ENCODE assay signal across 32 mouse cellular contexts in genomic region chr9:99238276-99238675, GRCm38 (mm10). TPM values are rescaled to one million over a fixed set of nuclear protein-coding genes. Genes with fewer than 3 reads are reported as not detected.
"Had no signal": no experiment of that assay in that cellular context is flagged by ENCODE, and none has a peak within 500 bp of the region (broad histone marks: within the 10 kb centered on the region; RNA-seq: fewer than 3 reads in every experiment).

No protein-coding gene starts in this region.

- H3K27ac ChIP-seq: intestine, embryonic 15.5 days; kidney, postnatal 0 days; layer of hippocampus, adult 2 months; left cerebral cortex, adult 2 months; liver, embryonic 12.5 days; liver, embryonic 15.5 days; lung, embryonic 15.5 days had no signal

- H3K36me3 ChIP-seq: intestine, embryonic 15.5 days; liver, embryonic 12.5 days; liver, embryonic 15.5 days; lung, embryonic 15.5 days had no signal

- H3K4me1 ChIP-seq: intestine, embryonic 15.5 days had no signal

- H3K27me3 ChIP-seq: intestine, embryonic 15.5 days; liver, embryonic 12.5 days; liver, embryonic 15.5 days; lung, embryonic 15.5 days had no signal

- H3K4me3 ChIP-seq: intestine, embryonic 15.5 days; layer of hippocampus, adult 2 months; left cerebral cortex, adult 2 months; liver, embryonic 12.5 days; liver, embryonic 15.5 days; lung, embryonic 15.5 days had no signal

- DNase-seq: kidney, adult 2 months; kidney, postnatal 25 days; layer of hippocampus, postnatal 36 days; lung, adult 18-20 months; lung, postnatal 14 days; lung, postnatal 4 days; midbrain, embryonic 14.5 days; thymus, postnatal 25 days had no signal

RNA-seq across cellular contexts. Expression of gene Faiml, which starts 1.2 kb away (rescaled TPM):
- total RNA-seq: layer of hippocampus, adult 2 months; layer of hippocampus, postnatal 10 days; layer of hippocampus, postnatal 36 days; left cerebral cortex, adult 2 months; left cerebral cortex, postnatal 10 days; left cerebral cortex, postnatal 36 days; megakaryocyte progenitor cell, adult 5-6 weeks; megakaryocyte-erythroid progenitor cell, adult 5-6 weeks; midbrain, postnatal 0 days had no signal
- polyA plus RNA-seq: intestine, embryonic 15.5 days; kidney, adult 2 months; kidney, embryonic 14.5 days; kidney, postnatal 0 days; large intestine, adult 2 months; limb, embryonic 11.5 days; limb, embryonic 14.5 days; liver, embryonic 12.5 days; liver, embryonic 15.5 days; lung, embryonic 15.5 days; midbrain, embryonic 11.5 days; midbrain, embryonic 14.5 days; midbrain, postnatal 0 days; neural tube, embryonic 11.5 days; neural tube, embryonic 14.5 days; small intestine, adult 2 months; spleen, adult 2 months; stomach, embryonic 16.5 days; thymus, postnatal 0 days had no signal
